Mouse (Mus musculus) spleen, adult 2 months (tissue): ENCODE results near the gene Nob1.

Experiments
- CTCF ChIP-seq: fragments of 200-500 bp; IDR thresholded peaks from 2 replicates; pipeline ENCODE4 v1.5.1; 2011; ENCODE audit warnings: mild to moderate bottlenecking, inconsistent platforms; ENCODE audit not compliant: insufficient read depth, insufficient read length, insufficient replicate concordance; ENCODE audit errors: extremely low read depth
- POLR2A ChIP-seq: fragments of 200-500 bp; IDR thresholded peaks from 2 replicates; pipeline ENCODE4 v1.6.1; 2011; ENCODE audit warnings: low read depth, low read length, inconsistent platforms

DNA sequence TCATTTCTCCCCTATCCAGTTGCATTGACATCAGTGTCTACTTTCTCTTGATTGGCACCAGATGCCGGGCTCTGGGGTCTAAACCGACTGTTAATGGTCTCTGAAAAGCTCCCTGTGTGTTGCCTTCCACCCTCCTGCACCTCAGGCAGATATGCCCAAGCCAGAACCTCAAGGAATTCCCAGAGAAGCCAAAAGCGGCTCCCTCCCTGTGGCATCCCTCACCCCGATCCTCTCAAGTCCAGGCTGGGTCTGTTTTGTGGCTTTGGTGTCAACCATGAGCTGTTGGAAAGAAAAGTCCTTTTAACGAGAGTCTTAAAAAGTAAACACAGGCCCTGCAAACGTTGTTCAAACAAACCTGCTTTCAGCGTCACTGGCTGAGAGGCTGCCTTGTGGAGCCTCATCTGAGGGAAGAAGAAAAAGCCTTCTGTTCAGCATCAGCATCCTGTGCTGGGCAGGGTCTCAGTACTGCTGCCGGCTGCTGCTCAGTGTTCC lies 44.0 kb upstream of the Nob1 start:
- no peak for TF ChIP-seq CTCF
- TF ChIP-seq POLR2A: no peak
